Mouse (Mus musculus): ENCODE measurements around the gene Zswim3.

Zswim3 gene

DNA sequence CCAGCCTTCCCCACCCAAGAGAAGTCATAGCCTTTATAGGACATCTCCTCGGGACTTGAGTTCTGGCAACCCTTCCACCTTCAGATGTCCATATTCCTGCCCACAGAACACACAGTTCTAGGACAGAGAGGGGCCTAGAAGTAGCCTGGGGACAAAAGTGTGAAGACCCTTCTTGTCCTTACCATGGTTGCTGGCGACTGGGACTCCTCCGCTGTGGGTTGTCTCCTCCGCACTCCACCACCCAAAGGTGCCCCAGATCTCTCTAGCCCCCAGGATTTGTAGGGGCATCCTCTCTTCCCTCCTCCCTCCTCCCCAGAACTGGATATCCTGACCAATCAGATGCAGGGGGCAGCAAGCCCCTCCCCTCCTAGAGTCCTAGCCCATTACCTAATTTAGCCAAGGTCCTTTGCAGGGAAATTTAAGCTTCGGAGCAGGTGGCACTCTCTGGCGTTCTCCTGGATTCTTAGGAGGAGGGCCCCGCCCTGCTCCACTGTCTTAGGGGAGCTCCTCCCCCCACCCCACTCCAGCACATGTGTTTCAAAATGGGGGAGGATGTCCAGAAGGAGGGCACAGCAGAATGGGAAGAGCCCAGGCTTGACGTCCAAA lies 25.3 kb upstream of the Zswim3 start, which contains the start of gene Tnnc2:
TSS of gene Tnnc2 (minus strand) at position 487 of the 606 bp plus-strand sequence.
- no peak for DNase-seq (ENCODE audit: low read depth, low spot score)

DNA sequence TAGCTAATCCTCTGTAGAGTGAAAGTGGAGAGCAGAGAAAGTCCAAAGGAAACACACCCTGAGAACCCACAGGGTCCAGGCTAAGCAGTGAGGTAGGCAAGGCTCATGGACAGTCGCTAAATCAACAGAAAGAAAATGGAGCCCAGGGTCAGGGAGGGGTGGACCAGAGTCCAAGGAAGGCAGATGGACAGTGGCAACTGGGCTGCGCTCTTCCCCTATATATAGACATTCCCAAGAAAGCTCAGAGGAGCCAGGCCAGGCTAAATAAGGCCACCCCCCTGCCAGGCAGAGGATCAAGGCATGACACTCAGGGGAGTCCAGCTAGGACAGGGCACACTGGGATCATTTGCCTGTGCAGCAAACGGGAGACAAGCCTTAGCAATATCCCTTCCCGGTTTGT lies 23.0 kb upstream of the Zswim3 start:
- no peak for DNase-seq (ENCODE audit: low read depth, low spot score)

DNA sequence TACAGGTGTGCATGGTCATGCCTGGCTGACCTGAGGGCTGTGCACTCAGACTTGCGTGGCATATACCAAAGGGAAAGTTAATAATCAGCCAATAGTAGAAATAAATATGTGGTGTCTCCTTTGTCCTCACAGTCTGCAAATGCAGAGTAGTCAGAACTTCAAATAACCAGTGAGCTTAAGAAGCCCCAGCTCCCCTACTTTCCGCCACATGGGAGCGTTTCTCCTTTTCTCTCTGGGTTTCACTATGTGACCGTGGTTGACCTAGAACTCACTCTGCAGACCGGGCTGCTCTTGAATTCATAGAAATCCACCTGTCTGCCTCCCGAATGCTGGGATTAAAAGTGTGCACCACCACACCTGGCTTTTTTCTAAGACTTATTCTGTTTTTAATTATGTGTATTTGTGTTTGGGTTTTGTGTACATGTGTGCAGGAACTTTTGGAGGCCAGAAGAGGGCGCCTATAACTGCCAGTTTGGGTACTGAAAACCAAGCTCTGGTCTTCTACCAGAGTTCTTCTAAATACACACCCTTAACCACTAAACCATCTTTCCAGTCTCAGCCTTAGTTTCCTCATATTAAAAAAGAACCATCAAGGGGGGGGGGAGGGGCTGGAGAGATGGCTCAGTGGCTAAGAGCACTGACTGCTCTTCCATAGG lies 20.8 kb upstream of the Zswim3 start:
- peak; percentile 80 for DNase-seq (ENCODE audit: low read depth, low spot score)

DNA sequence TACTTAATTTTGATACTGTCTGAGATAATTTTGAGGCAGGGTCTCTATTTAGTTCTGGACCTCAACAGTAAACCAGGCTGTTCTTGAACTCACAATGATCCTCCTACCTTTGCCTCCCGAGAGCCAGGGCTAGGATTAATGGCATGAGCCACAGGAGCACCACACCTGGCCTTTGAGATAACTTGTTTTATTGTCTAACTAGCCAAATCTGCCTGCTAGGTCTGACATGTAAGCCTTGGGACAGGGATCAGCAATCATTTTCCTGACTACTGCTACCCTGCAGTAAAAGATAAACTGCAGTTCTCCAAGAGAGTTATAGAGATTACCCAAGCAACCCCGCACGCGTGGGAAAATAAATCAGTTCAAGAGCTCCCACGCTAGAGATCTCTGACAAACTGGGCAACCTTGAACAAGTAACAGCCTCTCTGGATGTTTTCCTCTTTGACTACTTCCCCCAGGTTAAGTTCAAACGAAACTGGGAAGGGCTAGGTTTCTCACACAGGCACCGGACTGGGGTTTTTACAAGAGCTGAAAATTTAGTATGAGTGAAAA lies 20.0 kb upstream of the Zswim3 start:
- no peak for DNase-seq (ENCODE audit: low read depth, low spot score)

DNA sequence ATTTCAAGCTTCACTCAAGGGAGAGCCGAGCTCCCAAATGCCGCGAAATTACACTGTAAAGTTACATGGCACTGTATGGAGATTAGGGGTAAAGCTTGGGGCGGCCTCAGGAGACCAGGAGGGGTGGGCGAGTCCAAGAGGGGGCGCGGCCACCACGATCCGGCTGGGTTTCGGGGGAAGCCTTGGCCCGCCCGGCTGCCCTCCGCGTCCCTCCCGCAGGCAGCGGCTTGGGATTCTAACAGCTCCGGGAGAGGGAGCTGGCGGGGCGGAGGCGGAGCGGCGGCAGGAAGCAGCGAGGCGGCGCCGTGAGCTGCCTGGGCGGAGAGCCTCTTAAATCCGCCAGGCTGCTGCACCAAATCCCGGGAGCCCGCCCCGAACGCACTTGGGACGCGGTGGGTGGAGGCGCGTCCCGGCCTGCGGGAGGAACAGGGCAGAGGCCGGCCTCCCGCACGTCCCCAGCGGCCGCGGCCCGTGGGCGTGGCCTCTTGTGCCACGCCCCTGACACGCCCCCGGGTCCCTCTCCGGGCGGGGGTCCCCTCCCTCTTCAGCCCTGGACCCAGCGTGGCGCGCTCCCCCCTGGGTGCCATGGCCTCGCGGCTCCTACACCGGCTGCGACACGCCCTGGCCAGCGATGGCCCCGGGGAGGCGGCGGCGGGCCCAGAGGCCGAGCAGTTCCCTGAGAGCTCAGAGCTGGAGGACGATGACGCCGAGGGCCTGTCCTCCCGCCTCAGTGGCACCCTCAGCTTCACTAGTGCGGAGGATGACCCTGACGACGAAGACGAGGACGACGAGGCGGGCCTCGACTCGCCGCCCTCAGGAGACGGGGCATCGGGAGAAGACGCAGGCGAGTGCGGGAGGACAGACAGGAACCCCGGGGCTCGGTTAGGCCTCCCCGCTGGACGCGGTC lies 19.2 kb upstream of the Zswim3 start, which contains the start of gene Snx21:
TSS of gene Snx21 (plus strand) at position 343 of the 907 bp plus-strand sequence.
- DNase-seq (ENCODE audit: low read depth, low spot score): peak; percentile 88

DNA sequence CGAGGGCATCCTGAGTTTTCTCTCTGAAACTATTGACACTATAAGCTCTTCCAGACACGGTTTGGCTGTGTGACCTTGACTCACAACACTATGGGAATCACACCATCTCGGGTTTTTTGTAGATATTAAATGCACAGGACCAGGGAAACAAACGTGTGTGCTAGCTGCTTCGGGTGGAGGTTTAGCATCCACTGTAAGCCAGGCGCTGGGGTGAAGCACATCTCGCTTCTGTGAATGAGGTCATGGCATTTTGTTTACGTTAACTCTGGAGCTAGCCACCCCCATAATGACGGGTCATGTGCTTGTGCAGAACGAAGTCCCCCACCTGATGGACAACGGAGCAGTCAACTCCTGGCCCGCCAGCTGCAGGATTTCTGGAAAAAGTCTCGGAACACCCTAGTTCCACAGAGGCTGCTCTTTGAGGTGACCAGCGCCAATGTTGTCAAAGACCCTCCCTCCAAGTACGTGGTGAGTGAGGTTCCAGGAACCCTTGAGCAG lies 18.5 kb upstream of the Zswim3 start:
- DNase-seq (ENCODE audit: low read depth, low spot score): no peak

DNA sequence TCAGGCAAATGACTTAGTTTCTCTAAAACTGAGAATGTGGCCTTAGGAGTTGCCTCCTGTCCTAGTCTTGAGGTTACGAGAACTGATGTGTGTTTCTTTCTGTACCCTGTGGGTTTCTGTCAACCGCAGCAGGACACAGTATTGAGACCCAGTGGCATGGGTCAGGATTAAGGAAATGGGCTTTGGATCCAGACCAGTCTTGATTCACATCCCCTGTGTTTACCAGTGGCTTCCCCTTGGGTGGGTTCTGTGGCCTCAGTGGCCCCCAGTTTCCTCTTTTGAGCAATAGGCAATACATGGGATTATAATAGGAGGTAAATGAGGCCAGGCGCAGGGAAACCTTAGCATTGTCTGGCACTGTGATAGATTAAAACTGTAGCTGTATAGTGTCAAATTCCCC lies 17.9 kb upstream of the Zswim3 start:
- DNase-seq (ENCODE audit: low read depth, low spot score): no peak

DNA sequence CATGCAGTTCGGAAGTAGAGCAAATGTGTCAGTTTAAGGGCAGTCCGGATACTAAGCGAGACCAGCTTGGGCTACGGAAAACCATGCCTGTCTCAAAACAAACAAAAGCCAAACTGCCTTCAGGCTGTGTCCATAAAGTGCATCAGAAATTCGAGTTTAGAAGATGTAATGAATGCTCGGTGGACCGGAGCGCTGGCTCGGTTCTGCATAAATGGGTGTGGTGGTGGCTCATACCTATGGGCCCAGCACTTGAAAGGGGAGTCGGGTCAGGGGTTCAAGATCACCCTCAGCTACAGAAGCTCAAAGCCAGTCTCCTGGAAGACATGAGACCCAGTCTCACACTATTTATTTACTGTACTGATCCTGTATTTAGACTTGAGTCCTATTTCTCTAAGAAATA lies 17.1 kb upstream of the Zswim3 start:
- no peak for DNase-seq (ENCODE audit: low read depth, low spot score)

DNA sequence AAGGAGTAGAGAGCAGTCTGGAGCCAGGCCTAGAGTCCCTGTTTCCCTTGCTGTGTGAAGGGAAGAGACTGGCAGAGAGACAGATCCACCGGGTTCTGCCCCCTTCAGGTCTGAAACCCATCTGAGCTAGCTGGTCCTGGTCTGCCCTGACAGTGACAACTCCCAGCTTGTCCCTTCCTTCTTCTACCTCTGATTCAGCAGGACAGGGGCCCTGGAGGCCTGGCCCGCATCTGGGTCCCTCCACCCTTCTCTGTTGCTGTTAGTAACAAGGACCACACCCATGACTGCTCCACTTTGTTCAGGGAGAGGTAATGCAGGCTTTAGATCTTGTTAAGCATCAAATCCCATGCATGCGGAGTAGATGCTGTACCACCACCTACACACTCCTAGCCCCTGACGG lies 16.5 kb upstream of the Zswim3 start:
- DNase-seq (ENCODE audit: low read depth, low spot score): no peak

DNA sequence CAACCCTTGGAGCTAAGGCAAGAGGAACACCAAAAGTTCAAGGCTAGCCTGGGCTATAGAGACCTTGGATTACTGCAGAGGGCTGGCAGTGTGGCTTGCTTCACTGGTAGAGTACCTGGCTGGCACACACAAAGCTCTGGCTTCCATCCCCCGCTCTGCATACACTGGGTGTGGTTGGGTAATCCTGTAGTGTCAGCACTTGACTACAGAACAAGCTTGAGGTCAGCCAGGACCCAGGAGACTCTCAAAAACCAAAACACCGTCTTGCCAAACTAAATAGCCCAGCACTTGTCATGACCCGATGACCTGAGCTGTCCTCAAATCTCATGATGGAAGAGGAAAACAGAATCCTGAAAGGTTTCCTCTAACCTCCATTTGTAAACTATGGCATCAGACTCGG lies 14.4 kb upstream of the Zswim3 start:
- DNase-seq (ENCODE audit: low read depth, low spot score): no peak

DNA sequence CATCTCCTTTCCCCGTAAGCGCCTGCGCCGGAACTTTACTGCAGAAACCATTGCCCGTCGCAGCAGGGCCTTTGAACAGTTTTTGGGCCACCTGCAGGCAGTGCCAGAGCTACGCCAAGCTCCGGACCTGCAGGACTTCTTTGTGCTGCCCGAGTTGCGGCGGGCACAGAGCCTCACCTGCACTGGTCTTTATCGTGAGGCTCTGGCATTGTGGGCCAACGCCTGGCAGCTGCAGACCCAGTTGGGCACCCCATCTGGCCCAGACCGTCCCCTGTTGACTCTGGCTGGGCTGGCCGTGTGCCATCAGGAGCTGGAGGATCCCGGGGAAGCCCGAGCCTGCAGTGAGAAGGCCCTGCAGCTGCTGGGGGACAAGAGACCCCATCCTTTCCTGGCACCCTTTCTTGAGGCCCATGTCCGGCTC lies 13.0 kb upstream of the Zswim3 start:
- DNase-seq (ENCODE audit: low read depth, low spot score): no peak

DNA sequence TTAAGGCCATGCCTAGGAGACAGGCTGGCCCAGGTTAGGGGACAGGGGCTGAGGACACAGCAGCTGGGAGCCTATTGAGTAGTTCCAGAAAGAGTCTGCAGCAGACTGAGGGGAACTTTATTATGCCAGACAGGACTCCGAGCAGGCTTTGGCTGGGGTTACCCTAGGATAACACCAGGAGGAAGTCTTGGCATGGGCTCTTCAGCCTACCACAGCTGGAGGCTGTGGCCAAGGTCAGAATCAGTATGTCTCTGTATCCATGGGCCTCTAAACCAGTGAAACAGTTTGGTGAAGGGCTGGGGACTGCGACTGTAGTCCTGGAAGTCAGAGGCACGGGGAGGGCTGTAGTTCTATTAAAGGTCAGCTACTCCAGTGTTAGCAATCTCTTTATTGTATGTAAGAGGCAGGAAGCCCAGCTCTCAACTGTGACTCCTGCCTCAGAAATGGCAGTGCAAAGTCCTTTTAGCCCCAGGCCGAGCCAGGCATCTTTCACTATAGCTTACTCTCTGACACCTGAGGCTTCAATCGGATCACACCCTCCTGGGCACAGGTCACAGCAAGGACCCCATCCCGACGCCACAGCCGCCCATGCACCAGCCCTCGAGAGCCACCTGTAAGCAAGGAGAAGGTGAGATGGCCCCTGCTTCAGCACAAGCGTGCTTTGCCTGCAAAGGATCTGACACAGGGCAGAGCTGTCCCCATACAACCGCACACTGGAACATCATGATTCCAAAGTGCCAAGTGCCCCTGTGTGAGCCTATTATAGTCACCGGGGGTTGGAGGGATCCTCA lies 12.3 kb upstream of the Zswim3 start:
- no peak for DNase-seq (ENCODE audit: low read depth, low spot score)

DNA sequence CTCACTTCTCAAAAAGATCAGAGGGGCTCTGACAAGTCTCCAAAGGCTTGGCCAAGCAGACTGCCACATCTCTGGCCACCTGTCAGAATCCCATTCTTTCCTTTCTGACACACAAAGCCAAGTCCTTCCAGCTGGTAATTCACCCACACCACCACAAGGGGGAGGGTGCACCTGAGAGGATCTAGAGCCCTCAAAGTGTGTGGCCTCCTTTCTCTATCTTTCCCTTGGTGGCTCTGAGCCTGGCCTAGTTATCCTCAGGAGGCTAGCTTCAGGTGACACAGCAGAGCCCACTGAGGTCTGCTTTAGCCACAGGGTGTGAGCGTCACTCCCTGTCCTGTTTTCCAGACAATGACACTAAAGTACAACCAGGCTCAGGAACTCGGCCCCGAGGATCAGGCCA lies 11.7 kb upstream of the Zswim3 start:
- DNase-seq (ENCODE audit: low read depth, low spot score): peak; percentile 53

DNA sequence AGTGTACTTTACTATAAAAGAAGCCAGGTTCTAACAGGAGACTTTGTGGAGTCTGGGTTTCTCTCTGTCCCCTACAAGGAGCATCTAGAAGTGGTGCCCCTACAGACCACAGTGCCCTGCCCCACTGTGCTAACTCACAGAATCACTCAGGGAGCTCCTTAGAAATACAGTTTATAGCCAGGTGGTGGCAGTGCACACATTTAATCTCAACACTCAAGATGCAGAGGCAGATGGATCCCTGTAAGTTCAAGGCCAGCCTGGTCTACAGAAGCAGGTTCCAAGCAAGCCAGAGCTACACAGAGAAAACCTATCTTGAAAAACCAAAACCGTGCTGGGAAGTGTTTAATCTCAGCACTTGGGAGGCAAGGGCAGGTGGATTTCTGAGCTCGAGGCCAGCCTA lies 11.1 kb upstream of the Zswim3 start:
- peak; percentile 43 for DNase-seq (ENCODE audit: low read depth, low spot score)

DNA sequence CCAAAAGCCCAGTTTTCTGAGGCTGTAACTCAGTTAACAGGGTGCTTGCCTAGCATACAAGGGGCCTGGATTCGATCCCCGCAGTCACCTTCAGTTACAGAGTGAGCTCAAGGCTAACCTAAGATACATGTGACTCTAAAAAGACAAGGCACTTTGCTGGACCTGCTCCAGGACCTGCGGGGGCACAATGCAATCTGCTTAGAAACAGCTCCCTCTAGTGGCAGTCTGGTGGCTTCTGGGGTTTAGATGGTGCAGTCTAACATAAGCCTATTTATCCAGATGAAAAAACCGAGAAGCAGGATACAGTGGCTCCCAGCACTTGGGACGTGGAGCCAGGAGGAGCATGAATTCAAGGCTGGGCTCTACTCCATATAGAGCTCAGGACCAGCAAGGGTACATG lies 10.6 kb upstream of the Zswim3 start:
- DNase-seq (ENCODE audit: low read depth, low spot score): peak; percentile 83

DNA sequence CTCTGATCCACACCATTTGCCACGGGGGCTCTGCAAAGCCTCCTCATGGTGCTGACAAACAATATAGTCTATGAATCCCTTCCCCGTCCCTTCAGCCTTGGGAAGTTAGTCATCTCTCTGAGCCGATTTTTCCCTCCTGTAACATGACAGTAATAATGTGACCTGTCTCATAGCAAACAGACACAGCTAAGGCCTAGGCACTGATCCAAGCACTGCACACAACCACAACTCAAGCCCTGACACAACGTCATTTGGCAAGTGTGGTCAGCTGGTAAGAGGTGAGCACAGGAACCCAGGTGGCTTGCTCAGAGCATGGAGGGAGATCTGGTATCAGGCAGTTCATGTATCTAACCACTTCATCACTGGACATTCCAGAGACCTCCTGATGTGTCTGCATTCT lies 9.0 kb upstream of the Zswim3 start:
- DNase-seq (ENCODE audit: low read depth, low spot score): no peak

DNA sequence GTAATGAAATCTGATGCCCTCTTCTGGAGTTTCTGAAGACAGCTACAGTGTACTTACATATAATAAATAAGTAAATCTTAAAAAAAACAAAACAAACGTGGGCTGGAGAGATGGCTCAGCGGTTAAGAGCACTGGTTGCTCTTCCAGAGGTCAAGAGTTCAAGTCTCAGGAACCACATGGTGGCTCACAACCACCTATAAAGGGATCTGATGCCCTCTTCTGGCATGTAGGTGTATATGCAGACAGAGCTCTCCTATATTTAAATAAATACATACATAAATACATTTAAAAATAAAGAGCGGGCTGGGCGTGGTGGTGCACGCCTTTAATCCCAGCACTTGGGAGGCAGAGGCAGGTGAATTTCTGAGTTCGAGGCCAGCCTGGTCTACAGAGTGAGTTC lies 6.3 kb upstream of the Zswim3 start:
- peak; percentile 56 for DNase-seq (ENCODE audit: low read depth, low spot score)

DNA sequence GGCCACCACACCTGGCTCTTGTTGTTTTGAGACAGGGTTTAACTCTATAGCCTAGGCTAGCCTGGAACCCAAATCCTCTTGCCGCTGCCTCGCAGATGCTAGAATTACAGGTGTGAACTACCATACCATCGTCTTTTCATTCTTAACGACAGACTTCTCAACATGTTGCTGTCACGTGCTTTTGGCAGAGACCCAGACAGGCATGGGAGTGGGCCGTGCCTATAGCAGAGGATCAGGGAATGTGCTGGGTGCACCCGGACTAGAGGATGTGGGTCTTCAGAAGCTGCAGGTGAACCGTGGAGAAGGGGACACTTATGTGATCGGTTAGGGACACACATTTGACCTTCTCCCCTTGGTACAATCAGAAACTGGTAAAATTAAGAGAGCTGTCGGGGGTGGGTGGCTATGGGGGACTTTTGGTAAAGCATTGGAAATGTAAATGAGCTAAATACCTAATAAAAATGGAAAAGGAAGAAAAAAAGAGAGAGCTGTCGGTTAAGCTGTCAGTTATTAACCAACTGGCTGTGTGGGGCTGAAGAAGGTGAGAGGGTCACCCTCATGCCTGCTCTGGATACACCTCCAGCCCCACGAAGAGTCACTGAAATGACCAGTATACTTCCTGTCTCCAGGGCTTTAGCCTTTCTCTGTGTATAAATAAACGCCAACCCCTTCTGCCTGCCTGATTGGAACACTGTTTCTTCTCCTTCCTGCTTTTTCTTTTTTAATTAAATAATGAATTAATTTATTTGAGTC lies 4.5 kb upstream of the Zswim3 start:
- DNase-seq (ENCODE audit: low read depth, low spot score): no peak

DNA sequence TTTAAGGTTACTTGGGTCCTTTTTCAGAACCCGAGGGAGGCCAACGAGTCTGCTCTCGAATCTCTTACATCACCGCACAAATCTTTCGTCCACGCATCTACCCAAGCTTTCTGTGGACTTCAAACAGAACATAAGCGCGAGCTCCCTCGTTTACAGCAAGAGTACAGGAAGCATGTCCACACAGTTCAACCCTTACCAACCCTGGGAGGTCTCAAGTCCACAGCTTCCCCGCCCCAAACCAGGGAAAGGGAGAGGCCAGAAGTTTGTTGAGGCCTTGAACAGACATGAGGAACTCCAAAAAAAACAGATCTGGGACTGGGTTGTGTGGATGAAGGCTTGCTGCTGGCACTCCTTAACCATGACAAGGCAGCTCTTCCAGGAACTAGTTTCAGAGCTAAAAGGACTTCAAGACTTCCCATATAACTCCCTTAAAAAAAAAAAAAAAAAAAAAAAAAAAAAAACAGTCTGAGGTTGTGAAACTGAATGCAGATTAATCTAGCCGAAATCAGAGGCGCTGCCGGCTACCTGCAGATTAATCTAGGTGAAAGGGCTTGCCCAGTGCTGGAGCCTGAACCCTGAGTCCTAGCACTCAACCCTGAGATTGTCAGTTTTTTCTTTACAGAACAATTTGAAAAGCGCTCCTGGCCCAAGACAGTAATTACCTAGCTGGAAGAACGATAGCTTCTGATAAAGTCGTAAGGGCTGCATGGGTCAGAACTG lies 1.5 kb upstream of the Zswim3 start:
- no peak for DNase-seq (ENCODE audit: low read depth, low spot score)

DNA sequence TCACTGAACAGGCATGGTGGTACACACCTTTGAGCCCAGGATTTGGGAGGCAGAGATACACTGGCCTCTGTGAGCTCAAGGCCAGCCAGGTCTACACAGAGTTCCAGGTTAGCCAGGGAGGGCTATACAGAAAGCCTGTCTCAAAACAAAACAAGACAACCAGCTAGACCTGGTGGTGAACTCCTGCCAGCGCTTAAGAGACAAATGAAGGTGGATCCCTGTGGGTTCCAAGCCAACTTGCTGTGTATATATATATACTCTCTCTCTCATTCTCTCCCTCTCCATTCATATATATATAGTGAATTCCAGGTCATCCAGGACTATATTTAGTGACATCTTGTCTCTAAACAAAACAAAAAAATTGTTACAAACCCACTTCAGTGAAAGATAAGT lies 981 bp upstream of the Zswim3 start:
- DNase-seq (ENCODE audit: low read depth, low spot score): peak; percentile 48
